Mouse (Mus musculus) layer of hippocampus, adult 18-20 months (tissue): ENCODE data around the gene Fgfr4. TPM values are rescaled to one million over a fixed set of nuclear protein-coding genes. Genes with fewer than 3 reads are reported as not detected.
A peak's percentile ranks its signal among the peaks of the same experiment; 100 is the strongest.

Experiments used
- DNase-seq, 2 experiments: peaks; one replicate each; pipeline ENCODE4 v3.0.0; 2022; ENCODE audit warnings: low spot score in 2 of 2
- total RNA-seq, 2 experiments: library from RNA; stranded (reverse); gene quantifications; 2 replicates each; pipeline ENCODE4 v1.2.3; 2021

Fgfr4 gene
- total RNA-seq, 2 experiments from 2014 or later = 0.12 to 0.41 TPM

DNA sequence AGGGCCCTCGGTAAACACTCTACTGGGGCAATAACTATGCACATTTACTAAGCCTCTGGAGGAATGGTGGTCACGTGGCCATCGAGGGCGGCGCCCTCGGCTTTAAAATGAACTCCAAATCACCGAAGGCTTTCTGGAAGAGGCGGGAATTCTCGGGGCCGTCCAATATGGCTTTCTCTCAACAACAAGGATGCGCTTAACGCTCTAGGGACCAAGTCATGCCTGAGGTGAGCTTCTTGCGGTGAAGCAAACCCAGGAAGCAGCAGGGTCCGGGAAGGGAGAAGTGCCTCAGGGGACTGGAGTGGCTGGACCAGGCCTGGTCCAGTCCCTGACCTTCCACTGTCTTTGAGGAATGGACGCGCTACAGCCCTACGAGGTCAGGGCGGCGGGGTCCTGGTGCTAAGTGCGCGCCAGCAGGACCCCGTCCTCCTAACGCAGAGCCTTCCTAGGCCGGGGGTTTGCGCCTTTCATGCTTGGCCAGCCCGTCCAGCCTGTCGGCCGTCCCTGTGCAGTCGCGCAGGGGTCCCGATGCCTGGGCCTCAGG lies 57.3 kb downstream of the Fgfr4 start, which contains the start of gene Nsd1:
Nsd1 (plus strand) TSS at position 134 of the 544 bp plus-strand sequence.
- peak in 1 of 2 experiments; percentile 22 for DNase-seq

DNA sequence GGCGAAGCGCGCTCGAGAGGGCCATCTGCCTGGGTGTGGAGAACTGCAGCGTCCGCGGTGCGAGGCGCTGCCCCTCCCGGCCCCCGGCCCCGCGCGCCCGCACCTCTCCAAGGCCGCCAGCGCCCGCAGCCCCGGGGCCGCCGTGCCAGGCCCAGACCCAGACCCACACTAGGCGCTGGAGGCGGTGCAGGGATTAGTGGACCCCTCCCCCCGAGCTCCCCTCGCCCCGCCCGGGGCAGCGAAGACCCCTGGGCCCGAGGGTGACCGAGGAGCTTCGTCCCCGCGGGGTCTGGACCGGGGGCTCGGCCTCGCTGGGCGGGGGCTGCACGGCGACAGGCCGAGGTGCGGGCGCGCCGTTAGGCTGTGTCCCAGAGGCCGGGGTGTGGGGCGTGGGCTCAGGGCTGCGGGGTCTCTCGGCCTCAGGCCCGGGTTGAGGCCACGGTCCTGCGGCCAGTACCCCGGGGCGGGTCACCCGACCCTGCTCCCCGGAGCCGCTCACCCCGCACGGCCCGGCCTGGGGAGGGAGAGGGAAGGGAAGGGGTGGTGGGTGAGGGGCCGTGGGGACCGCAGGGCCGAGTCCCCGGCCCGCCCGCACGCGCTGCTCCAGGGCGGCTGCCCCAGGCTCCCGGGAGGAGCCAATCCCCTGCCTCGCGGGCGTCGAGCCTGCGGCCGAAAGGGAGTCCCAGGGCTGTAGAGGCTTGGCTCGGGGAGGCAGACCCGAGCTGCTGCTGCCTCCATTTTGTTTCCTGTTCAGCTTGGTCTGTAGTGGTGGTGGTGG lies 57.9 kb downstream of the Fgfr4 start:
- peak in 1 of 2 experiments; percentile 15 for DNase-seq

DNA sequence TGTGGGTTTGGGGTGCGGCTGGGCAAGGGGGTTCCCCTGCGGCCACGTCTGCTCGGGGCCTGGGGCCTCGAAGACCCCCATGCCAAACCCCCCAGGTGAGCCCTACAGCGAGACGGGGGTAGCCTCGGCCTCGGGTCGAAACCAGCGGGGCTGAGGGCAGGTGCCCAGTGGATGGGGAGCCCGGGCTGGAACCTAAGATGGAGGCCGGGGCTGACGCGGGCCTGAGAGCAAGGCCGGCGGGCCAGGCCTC lies 58.5 kb downstream of the Fgfr4 start:
- DNase-seq = peak in 1 of 2 experiments; percentile 62

DNA sequence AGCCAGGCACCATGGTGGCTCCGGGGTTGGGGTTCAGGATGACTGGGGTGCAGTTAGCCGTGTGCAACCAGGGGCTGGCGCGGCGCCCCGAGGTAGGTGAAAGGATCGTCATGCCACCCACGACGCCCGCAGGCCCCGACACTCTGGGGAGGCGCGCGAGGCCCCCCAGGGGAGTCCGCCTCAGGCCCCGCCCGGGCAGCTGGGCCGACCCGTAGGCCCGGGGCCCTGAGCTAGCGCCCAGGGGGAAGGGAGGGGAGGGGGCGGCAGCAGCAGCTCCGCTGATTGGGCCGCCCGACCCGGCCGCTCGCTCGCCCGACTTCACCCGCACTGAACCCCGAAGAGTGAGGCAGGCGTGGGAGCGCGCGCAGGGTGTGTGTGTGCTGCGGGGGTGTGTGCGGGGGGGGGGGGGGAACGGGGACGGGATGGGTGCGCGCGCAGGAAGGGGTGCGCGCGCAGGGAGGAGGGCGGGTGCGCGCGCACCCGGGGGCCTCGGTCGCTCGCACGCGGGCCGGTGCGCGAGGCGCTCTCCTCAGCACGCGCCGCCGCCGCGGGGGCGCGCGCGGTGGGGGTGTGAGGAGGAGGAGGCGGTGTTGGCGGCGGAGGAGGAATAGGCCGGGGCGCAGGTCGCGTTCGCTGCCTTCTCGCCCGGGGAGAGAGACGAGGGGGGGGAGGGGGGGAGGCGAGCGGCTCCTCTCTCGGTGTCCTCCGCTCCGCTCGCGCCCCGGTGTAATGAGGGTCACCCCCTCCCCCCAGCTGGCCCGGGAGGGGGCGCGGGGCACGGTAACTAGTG lies 59.0 kb downstream of the Fgfr4 start:
- peak; percentile 66 to 83 for DNase-seq

DNA sequence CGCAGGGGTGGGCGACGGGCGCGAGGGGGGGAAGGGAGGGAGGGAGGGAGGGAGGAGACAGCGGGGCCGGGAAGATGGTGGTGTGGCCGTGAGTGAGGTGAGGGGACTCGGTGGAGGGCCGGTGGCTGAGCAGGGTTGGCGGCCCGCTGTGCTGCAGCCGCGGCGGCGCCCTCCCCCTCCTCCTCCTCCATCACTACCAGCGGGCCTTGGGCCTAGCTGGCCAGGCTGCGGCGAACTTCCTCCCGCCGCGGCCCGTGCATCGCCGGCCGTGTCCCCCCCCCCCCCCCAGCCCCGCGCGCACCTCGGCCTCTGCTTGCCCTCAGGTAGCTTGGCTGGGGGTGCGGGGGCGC lies 59.5 kb downstream of the Fgfr4 start:
- peak in 1 of 2 experiments; percentile 52 for DNase-seq

DNA sequence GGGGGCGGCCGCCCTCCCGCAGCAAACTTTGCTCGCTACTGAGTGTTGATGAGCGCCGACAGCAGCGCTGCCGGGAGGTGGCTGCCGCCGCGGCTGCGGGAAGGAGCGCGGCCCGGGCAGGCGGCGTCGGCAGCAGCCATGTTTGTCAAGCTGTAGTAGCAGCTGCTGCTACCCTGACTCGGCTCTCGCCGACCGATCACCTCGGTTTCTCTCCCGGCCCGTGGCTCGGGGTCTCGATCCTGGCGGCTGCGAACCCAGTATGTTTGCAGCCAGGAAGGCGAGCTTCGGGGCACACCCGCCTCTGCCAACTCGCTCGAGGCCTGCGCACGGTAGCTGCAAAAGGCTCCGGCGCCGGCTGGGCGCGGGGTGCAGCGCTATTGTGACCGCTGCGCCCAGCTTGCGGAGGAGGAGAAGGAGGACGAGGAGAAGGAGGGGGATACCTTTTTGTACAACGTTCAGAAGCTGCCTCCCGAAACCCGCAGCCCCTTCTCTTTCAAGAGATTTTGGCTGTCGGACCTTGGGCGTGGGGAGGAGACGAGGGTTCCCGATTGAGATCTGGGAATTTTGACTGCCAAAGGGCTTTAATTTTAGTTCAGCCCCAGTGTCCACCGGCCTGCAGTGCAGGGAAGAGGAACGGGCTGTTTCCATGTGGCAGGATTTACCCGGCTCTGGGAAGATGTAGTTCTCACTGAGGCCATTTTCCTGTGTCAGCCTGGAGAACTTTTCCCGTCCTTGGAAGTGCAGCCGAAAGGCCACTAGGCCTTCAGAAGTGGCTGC lies 60.1 kb downstream of the Fgfr4 start:
- DNase-seq = peak; percentile 47 to 73

DNA sequence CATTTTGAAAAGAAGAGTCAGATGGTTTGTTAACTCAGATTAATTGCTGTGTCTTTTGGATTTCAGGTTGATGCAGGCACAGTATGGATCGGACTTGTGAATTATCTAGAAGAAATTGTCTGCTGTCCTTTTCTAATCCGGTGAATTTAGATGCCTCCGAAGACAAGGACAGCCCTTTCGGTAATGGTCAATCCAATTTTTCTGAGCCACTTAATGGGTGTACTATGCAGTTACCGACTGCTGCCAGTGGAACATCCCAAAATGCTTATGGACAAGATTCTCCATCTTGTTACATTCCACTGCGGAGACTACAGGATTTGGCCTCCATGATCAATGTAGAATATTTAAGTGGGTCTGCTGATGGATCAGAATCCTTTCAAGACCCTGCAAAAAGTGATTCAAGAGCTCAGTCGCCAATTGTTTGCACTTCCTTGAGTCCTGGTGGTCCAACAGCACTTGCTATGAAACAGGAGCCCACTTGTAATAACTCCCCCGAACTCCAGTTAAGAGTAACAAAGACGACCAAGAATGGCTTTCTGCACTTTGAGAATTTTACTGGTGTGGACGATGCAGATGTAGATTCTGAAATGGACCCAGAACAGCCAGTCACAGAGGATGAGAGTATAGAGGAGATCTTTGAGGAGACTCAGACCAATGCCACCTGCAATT lies 60.8 kb downstream of the Fgfr4 start:
- DNase-seq = no peak

Other genes with a start within 250 kb of the Fgfr4 start
- 100 to 1,000 TPM; 160 to 161 TPM for gene Unc5a, start 203.2 kb upstream of the Fgfr4 start, total RNA-seq
- gene Hk3, start 131.3 kb upstream of the Fgfr4 start, total RNA-seq = 1 to 10 TPM in 1 of 2 experiments, under 1 TPM in 1; 0.99 to 1.1 TPM
- gene Uimc1, start 52.3 kb upstream of the Fgfr4 start, total RNA-seq = 10 to 100 TPM; 25.3 to 26.1 TPM
- gene Zfp346, start 47.3 kb upstream of the Fgfr4 start, total RNA-seq = 10 to 100 TPM; 39.0 to 42.2 TPM
- not detected for gene Gm17617, start 19.1 kb upstream of the Fgfr4 start, total RNA-seq
- 100 to 1,000 TPM; 111 to 124 TPM for gene Nsd1, start 57.1 kb downstream of the Fgfr4 start, total RNA-seq
- 100 to 1,000 TPM; 147 to 149 TPM for gene Prelid1, start 167.9 kb downstream of the Fgfr4 start, total RNA-seq
- gene Rab24, start 169.3 kb downstream of the Fgfr4 start, total RNA-seq = 10 to 100 TPM; 79.1 to 82.6 TPM
- gene Mxd3, start 177.2 kb downstream of the Fgfr4 start, total RNA-seq = 1 to 10 TPM in 1 of 2 experiments, under 1 TPM in 1; 0.79 to 1.2 TPM
- gene Lman2, start 210.1 kb downstream of the Fgfr4 start, total RNA-seq = 10 to 100 TPM; 65.9 to 66.8 TPM
- 100 to 1,000 TPM; 103 to 112 TPM for gene Rgs14, start 217.1 kb downstream of the Fgfr4 start, total RNA-seq
- gene Slc34a1, start 245.5 kb downstream of the Fgfr4 start, total RNA-seq = not detected